Mouse (Mus musculus) kidney, embryonic 16.5 days (tissue): Measurements from ENCODE around the gene Cltc. TPM values are rescaled to one million over a fixed set of nuclear protein-coding genes. Genes with fewer than 3 reads are reported as not detected.

Experiments
- polyA plus RNA-seq: library from polyadenylated mRNA; unstranded; fragments of >200 nt; fragmentation: Nextera tagmentation; extraction: Ambion mirVana; gene quantifications from 2 replicates; pipeline ENCODE4 v1.2.1, GENCODE M21; 2015

Gene Cltc
- polyA plus RNA-seq, 1 experiment from 2014 or later = 174 TPM

Other genes with a start within 250 kb of the Cltc start
- 51.6 and 62.1 TPM in 2 replicates for gene Rps6kb1, start 212.8 kb downstream of the Cltc start, polyA plus RNA-seq
- 11.4 and 13.6 TPM in 2 replicates for gene Tubd1, start 212.6 kb downstream of the Cltc start, polyA plus RNA-seq
- 172 and 173 TPM in 2 replicates for gene Vmp1, start 73.7 kb downstream of the Cltc start, polyA plus RNA-seq
- gene Ptrh2, start 73.6 kb downstream of the Cltc start, polyA plus RNA-seq = 33.1 and 35.6 TPM in 2 replicates
- 37.8 and 38.4 TPM in 2 replicates for gene Dhx40, start 50.2 kb upstream of the Cltc start, polyA plus RNA-seq
- gene Ypel2, start 236.1 kb upstream of the Cltc start, polyA plus RNA-seq = 11.6 and 13.2 TPM in 2 replicates